12 mouse cellular contexts compared by ENCODE assay signal in the genomic region with DNA sequence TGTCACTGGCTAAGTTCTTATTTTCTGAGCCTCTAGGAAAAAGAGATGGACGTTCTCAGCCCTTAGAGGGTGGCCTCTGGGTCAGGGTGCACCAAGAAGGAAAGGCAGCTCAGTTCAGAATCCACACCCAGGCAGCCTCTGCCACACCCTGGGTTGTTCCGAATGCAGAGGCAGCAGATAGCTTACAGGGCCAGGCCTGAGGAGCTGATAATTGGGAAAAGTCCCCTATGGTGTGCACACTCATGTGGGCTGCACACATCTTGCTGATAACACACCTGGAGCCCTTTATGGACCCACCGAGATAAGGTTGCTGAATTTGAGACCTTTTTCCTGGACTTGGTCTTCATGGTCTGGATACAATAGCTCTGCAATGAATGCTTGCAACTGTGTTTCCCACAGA. TPM values are rescaled to one million over a fixed set of nuclear protein-coding genes. Genes with fewer than 3 reads are reported as not detected.
DNase-seq lines count a peak whose midpoint lies in the region; ATAC-seq and TF ChIP-seq lines count a peak whose summit lies in the region.
"Had no signal": no experiment of that assay in that cellular context is flagged by ENCODE, and none has a peak within 500 bp of the region (broad histone marks: within the 10 kb centered on the region; RNA-seq: fewer than 3 reads in every experiment).

No protein-coding gene starts in this region.

- H3K4me2 ChIP-seq in forebrain, embryonic 11.5 days (ENCODE audit: low read depth, low read length, severe bottlenecking): no peak overlapping the region
- H3K4me2 ChIP-seq in forebrain, postnatal 0 days (ENCODE audit: low read depth): no peak overlapping the region
- H3K4me2 ChIP-seq in liver, embryonic 15.5 days: peak overlapping the region; percentile 66
- H3K4me2 ChIP-seq: limb, embryonic 15.5 days; midbrain, embryonic 13.5 days; neural tube, embryonic 15.5 days had no signal

- ATAC-seq in forebrain, embryonic 11.5 days (replicated peaks; ENCODE audit: low FRiP score): 0 out of 2 replicates have a peak, but pooled peaks have one; percentile 42
- ATAC-seq in forebrain, postnatal 0 days: no peak
- peak; percentile 99 for ATAC-seq in liver, embryonic 15.5 days (ENCODE audit: insufficient read depth)
- no peak for ATAC-seq in frontal cortex, adult (ENCODE audit: low TSS enrichment)
- ATAC-seq: midbrain, embryonic 13.5 days had no signal

- no peak overlapping the region; the same call in 1 of the 2 replicates for H3K27ac ChIP-seq in forebrain, embryonic 11.5 days (ENCODE audit: low read depth, low read length)
- H3K27ac ChIP-seq in forebrain, postnatal 0 days (ENCODE audit: low read depth, low read length): no peak overlapping the region
- peak overlapping the region; percentile 97 for H3K27ac ChIP-seq in liver, embryonic 15.5 days (replicated peaks)
- H3K27ac ChIP-seq: limb, embryonic 15.5 days; midbrain, embryonic 13.5 days; neural tube, embryonic 15.5 days had no signal

- no peak for DNase-seq in forebrain, embryonic 11.5 days (ENCODE audit: low spot score)
- no peak for DNase-seq in forebrain, postnatal 0 days
- peak; percentile 57 for DNase-seq in spleen, adult 12 weeks (ENCODE audit: low spot score)
- no peak for DNase-seq in spleen, adult 18-20 months
- no peak for DNase-seq in left cerebral cortex, postnatal 10 days (ENCODE audit: extremely low spot score in 1 of 2, low spot score in 2 of 2)
- DNase-seq in testis, postnatal 10 days (ENCODE audit: low spot score): no peak
- DNase-seq: gastrocnemius, postnatal 10 days had no signal

- H3K9ac ChIP-seq in forebrain, embryonic 11.5 days (ENCODE audit: low read length): no peak overlapping the region
- H3K9ac ChIP-seq in forebrain, postnatal 0 days: no peak overlapping the region
- H3K9ac ChIP-seq in liver, embryonic 15.5 days: peak overlapping the region; percentile 50
- H3K9ac ChIP-seq: limb, embryonic 15.5 days; midbrain, embryonic 13.5 days; neural tube, embryonic 15.5 days had no signal

- no peak overlapping the region for H3K4me3 ChIP-seq in forebrain, embryonic 11.5 days (ENCODE audit: low read depth, low read length)
- no peak overlapping the region for H3K4me3 ChIP-seq in forebrain, postnatal 0 days (ENCODE audit: low read depth, low read length)
- H3K4me3 ChIP-seq in liver, embryonic 15.5 days (replicated peaks): peak overlapping the region; percentile 32
- H3K4me3 ChIP-seq: limb, embryonic 15.5 days; midbrain, embryonic 13.5 days; neural tube, embryonic 15.5 days had no signal

- no peak for TF ChIP-seq CTCF in forebrain, postnatal 0 days (IDR thresholded peaks at IDR 0.05; ENCODE audit: low read depth)

- H3K36me3 ChIP-seq in forebrain, embryonic 11.5 days (ENCODE audit: control insufficient read depth, insufficient read depth, low read length): no peaks in the 10 kb centered on the region
- H3K36me3 ChIP-seq in forebrain, postnatal 0 days (ENCODE audit: insufficient read depth): no peaks in the 10 kb centered on the region
- H3K36me3 ChIP-seq in liver, embryonic 15.5 days (replicated peaks): peaks cover 46% of the 10 kb centered on the region
- H3K36me3 ChIP-seq: limb, embryonic 15.5 days; midbrain, embryonic 13.5 days; neural tube, embryonic 15.5 days had no signal

- WGBS in forebrain, embryonic 11.5 days: 84% methylated on average over 3 of the region's 3 CpGs
- 79% methylated on average over 3 of the region's 3 CpGs for WGBS in forebrain, postnatal 0 days
- 16% methylated on average over 3 of the region's 3 CpGs for WGBS in liver, embryonic 15.5 days (ENCODE audit: insufficient replicate concordance)

- H3K27me3 ChIP-seq in forebrain, embryonic 11.5 days (ENCODE audit: control insufficient read depth, insufficient read depth, low read length): no peaks in the 10 kb centered on the region
- H3K27me3 ChIP-seq in forebrain, postnatal 0 days (ENCODE audit: insufficient read depth, low read length): no peaks in the 10 kb centered on the region
- no peaks in the 10 kb centered on the region for H3K27me3 ChIP-seq in liver, embryonic 15.5 days
- H3K27me3 ChIP-seq: limb, embryonic 15.5 days; midbrain, embryonic 13.5 days had no signal

- H3K9me3 ChIP-seq in forebrain, embryonic 11.5 days (ENCODE audit: control insufficient read depth, low read length): no peaks in the 10 kb centered on the region
- H3K9me3 ChIP-seq in forebrain, postnatal 0 days (ENCODE audit: low read length): no peaks in the 10 kb centered on the region
- H3K9me3 ChIP-seq in liver, embryonic 15.5 days (replicated peaks): no peaks in the 10 kb centered on the region
- H3K9me3 ChIP-seq: limb, embryonic 15.5 days; midbrain, embryonic 13.5 days; neural tube, embryonic 15.5 days had no signal

- no peaks in the 10 kb centered on the region for H3K4me1 ChIP-seq in forebrain, embryonic 11.5 days (replicated peaks; ENCODE audit: control insufficient read depth, insufficient read depth, low read length)
- H3K4me1 ChIP-seq in forebrain, postnatal 0 days (ENCODE audit: insufficient read depth): no peaks in the 10 kb centered on the region
- H3K4me1 ChIP-seq in liver, embryonic 15.5 days (replicated peaks): peaks cover 97% of the 10 kb centered on the region
- H3K4me1 ChIP-seq: neural tube, embryonic 15.5 days had no signal

- intact Hi-C loops in left cerebral cortex, postnatal 10 days (cut with DNase I): no loop called here

RNA-seq across cellular contexts. Expression of gene Mgst3, which starts 9.5 kb away (rescaled TPM):
- 51.8 and 54.0 TPM in 2 replicates for polyA plus RNA-seq in forebrain, embryonic 11.5 days (2014; fragmentation: Nextera tagmentation; extraction: Ambion mirVana)
- 192 and 268 TPM in 2 replicates for total RNA-seq in forebrain, postnatal 0 days (2014; rRNA removed)
- 243 and 282 TPM in 2 replicates for polyA plus RNA-seq in forebrain, postnatal 0 days (2015; fragmentation: Nextera tagmentation; extraction: Ambion mirVana)
- polyA plus RNA-seq in liver, embryonic 15.5 days (2015; fragmentation: Nextera tagmentation; extraction: Ambion mirVana): 392 and 404 TPM in 2 replicates
- 100 to 1,000 TPM; 186 to 187 TPM for total RNA-seq in left cerebral cortex, postnatal 10 days (2021)

RNA-seq across cellular contexts. Expression of gene Aldh9a1, which starts 34.4 kb away (rescaled TPM):
- polyA plus RNA-seq in forebrain, embryonic 11.5 days (2014; fragmentation: Nextera tagmentation; extraction: Ambion mirVana): 38.3 and 41.4 TPM in 2 replicates
- total RNA-seq in forebrain, postnatal 0 days (2014; rRNA removed): 13.2 and 18.7 TPM in 2 replicates
- 26.3 and 36.7 TPM in 2 replicates for polyA plus RNA-seq in forebrain, postnatal 0 days (2015; fragmentation: Nextera tagmentation; extraction: Ambion mirVana)
- polyA plus RNA-seq in liver, embryonic 15.5 days (2015; fragmentation: Nextera tagmentation; extraction: Ambion mirVana): 72.7 and 75.1 TPM in 2 replicates
- 10 to 100 TPM; 22.8 to 24.4 TPM for total RNA-seq in left cerebral cortex, postnatal 10 days (2021)

Comparison
In these comparisons a context has a peak if more than half of its experiments do, and no peak if none do; other contexts are left out.
1. ATAC-seq: peak in forebrain, embryonic 11.5 days (single experiment) and liver, embryonic 15.5 days (single experiment); none in forebrain, postnatal 0 days (single experiment) and frontal cortex, adult (single experiment).